Mouse (Mus musculus) liver, adult (tissue): ENCODE measurements around the gene Dpyd.

Experiments
- GATA4 ChIP-seq: IDR thresholded peaks from 2 replicates; pipeline ENCODE4 v1.6.1; 2014; ENCODE audit warnings: mild to moderate bottlenecking, low read length; ENCODE audit not compliant: insufficient replicate concordance

The Dpyd gene

GRCm38 (mm10) chr3:118561554-118562310 lies at the start of gene Dpyd:
Gene Dpyd, plus strand, starts transcription at chr3:118562129.
- no peak for TF ChIP-seq GATA4

GRCm38 (mm10) chr3:118537676-118538075 lies 24.3 kb upstream of the Dpyd start:
- TF ChIP-seq GATA4: no peak

- TF ChIP-seq GATA4: no peak
These were observed 20.2 kb upstream of the Dpyd start for GRCm38 (mm10) chr3:118541766-118542165.

- TF ChIP-seq GATA4: no peak
These were observed 14.2 kb upstream of the Dpyd start for GRCm38 (mm10) chr3:118547551-118548210.

- TF ChIP-seq GATA4: no peak
These were observed 4.3 kb upstream of the Dpyd start for GRCm38 (mm10) chr3:118557605-118558004.

GRCm38 (mm10) chr3:118559936-118560335 lies 2.0 kb upstream of the Dpyd start:
- no peak for TF ChIP-seq GATA4

GRCm38 (mm10) chr3:118562311-118562671 lies 362 bp downstream of the Dpyd start:
- TF ChIP-seq GATA4: no peak

- TF ChIP-seq GATA4: 0 out of 2 replicates have a peak, but pooled peaks have one; percentile 66
These were observed 4.8 kb downstream of the Dpyd start for GRCm38 (mm10) chr3:118566779-118567178.

- no peak for TF ChIP-seq GATA4
These were observed 8.3 kb downstream of the Dpyd start for GRCm38 (mm10) chr3:118570197-118570596.

GRCm38 (mm10) chr3:118590559-118590958 lies 28.6 kb downstream of the Dpyd start:
- no peak for TF ChIP-seq GATA4

- peak; percentile 89 for TF ChIP-seq GATA4
These were observed 32.9 kb downstream of the Dpyd start for GRCm38 (mm10) chr3:118594864-118595263.

- TF ChIP-seq GATA4: no peak
These were observed 33.8 kb downstream of the Dpyd start for GRCm38 (mm10) chr3:118595693-118596092.

GRCm38 (mm10) chr3:118601689-118602640 lies 40.0 kb downstream of the Dpyd start:
- TF ChIP-seq GATA4: no peak

- no peak for TF ChIP-seq GATA4
These were observed 46.8 kb downstream of the Dpyd start for GRCm38 (mm10) chr3:118608708-118609107.
